8 mouse cellular contexts compared by ENCODE assay signal in genomic region chr1:173367356-173368046, GRCm38 (mm10). TPM values are rescaled to one million over a fixed set of nuclear protein-coding genes. Genes with fewer than 3 reads are reported as not detected.
DNase-seq lines count a peak whose midpoint lies in the region; ATAC-seq and TF ChIP-seq lines count a peak whose summit lies in the region.

Gene Cadm3 (minus strand): TSS chr1:173367695.

- peak within 1 kb of the TSS; percentile 89 for H3K27ac ChIP-seq in cerebellum, adult 2 months (ENCODE audit: insufficient read depth, low read length)
- H3K27ac ChIP-seq in forebrain, embryonic 16.5 days (ENCODE audit: low read length) = peak within 1 kb of the TSS; percentile 89
- peak within 1 kb of the TSS; percentile 87 for H3K27ac ChIP-seq in hindbrain, embryonic 12.5 days
- H3K27ac ChIP-seq in limb, embryonic 11.5 days (replicated peaks; ENCODE audit: low read depth, low read length) = no peak within 1 kb of the TSS
- H3K27ac ChIP-seq in olfactory bulb, adult 2 months (ENCODE audit: insufficient read depth, low read depth, low read length) = peak within 1 kb of the TSS; percentile 86

- ATAC-seq in forebrain, embryonic 16.5 days = peak; percentile 89
- ATAC-seq in hindbrain, embryonic 12.5 days (ENCODE audit: low FRiP score) = peak; percentile 87
- ATAC-seq in limb, embryonic 11.5 days (ENCODE audit: insufficient number of reproducible peaks, low FRiP score, low TSS enrichment, low read depth) = peak; percentile 60

- TF ChIP-seq POLR2A in cerebellum, adult 2 months (IDR thresholded peaks at IDR 0.05; ENCODE audit: borderline replicate concordance, insufficient read depth, low read length) = peak; percentile 87
- peak; percentile 98 for TF ChIP-seq POLR2A in olfactory bulb, adult 2 months (IDR thresholded peaks at IDR 0.05; ENCODE audit: insufficient read depth, low read depth, low read length)

- peak within 1 kb of the TSS; percentile 92 for H3K4me3 ChIP-seq in cerebellum, adult 2 months (replicated peaks; ENCODE audit: insufficient read depth, low read depth, low read length)
- H3K4me3 ChIP-seq in forebrain, embryonic 16.5 days (replicated peaks; ENCODE audit: low read length) = peak within 1 kb of the TSS; percentile 99
- H3K4me3 ChIP-seq in hindbrain, embryonic 12.5 days = peak within 1 kb of the TSS; percentile 87
- H3K4me3 ChIP-seq in limb, embryonic 11.5 days (ENCODE audit: low read depth, low read length) = peak within 1 kb of the TSS; percentile 52
- H3K4me3 ChIP-seq in olfactory bulb, adult 2 months (ENCODE audit: insufficient read depth, low read depth, low read length) = peak within 1 kb of the TSS; percentile 98

- no peaks in the 10 kb centered on the region for H3K27me3 ChIP-seq in cerebellum, adult 2 months (ENCODE audit: control insufficient read depth, insufficient read depth, low read length)
- no peaks in the 10 kb centered on the region for H3K27me3 ChIP-seq in forebrain, embryonic 16.5 days (replicated peaks; ENCODE audit: control insufficient read depth, insufficient read depth, low read length)
- H3K27me3 ChIP-seq in hindbrain, embryonic 12.5 days = no peaks in the 10 kb centered on the region
- H3K27me3 ChIP-seq in limb, embryonic 11.5 days (ENCODE audit: control insufficient read depth, insufficient read depth, low read length) = peaks cover 33% of the 10 kb centered on the region

- no peak for TF ChIP-seq CTCF in cerebellum, adult 2 months (IDR thresholded peaks at IDR 0.05; ENCODE audit: borderline replicate concordance, insufficient read depth, low read depth, low read length)
- TF ChIP-seq CTCF in olfactory bulb, adult 2 months (IDR thresholded peaks at IDR 0.05; ENCODE audit: insufficient read depth, low read depth, low read length) = no peak

- no peaks in the 10 kb centered on the region for H3K9me3 ChIP-seq in forebrain, embryonic 16.5 days (ENCODE audit: control insufficient read depth, low read length)
- H3K9me3 ChIP-seq in hindbrain, embryonic 12.5 days (replicated peaks) = no peaks in the 10 kb centered on the region
- no peaks in the 10 kb centered on the region for H3K9me3 ChIP-seq in limb, embryonic 11.5 days (ENCODE audit: control insufficient read depth, low read length)

- peak; percentile 16 to 26 for DNase-seq in heart, adult 18-20 months
- DNase-seq in heart, adult 8-10 months (ENCODE audit: low spot score) = no peak
- DNase-seq in cerebellum, adult 2 months = peak; percentile 89 to 94
- peak; percentile 51 for DNase-seq in limb, embryonic 11.5 days (ENCODE audit: low spot score)
- no peak for DNase-seq in B cell, adult 2 months

- H3K36me3 ChIP-seq in forebrain, embryonic 16.5 days (ENCODE audit: control insufficient read depth, insufficient read depth) = no peaks in the 10 kb centered on the region
- H3K36me3 ChIP-seq in hindbrain, embryonic 12.5 days = no peaks in the 10 kb centered on the region
- no peaks in the 10 kb centered on the region for H3K36me3 ChIP-seq in limb, embryonic 11.5 days (ENCODE audit: control insufficient read depth, insufficient read depth, low read length)

- peak within 1 kb of the TSS; percentile 96 for H3K9ac ChIP-seq in forebrain, embryonic 16.5 days (replicated peaks; ENCODE audit: low read depth, low read length)
- H3K9ac ChIP-seq in hindbrain, embryonic 12.5 days = peak within 1 kb of the TSS; percentile 94
- H3K9ac ChIP-seq in limb, embryonic 11.5 days (ENCODE audit: low read length) = peak within 1 kb of the TSS; percentile 34

- 2% methylated on average over 46 of the region's 46 CpGs for WGBS in cerebellum, adult 2 months
- WGBS in forebrain, embryonic 16.5 days = 0% methylated on average over 28 of the region's 46 CpGs
- WGBS in hindbrain, embryonic 12.5 days = under 1% methylated on average over 41 of the region's 46 CpGs
- WGBS in limb, embryonic 11.5 days = 1% methylated on average over 37 of the region's 46 CpGs
- under 1% methylated on average over 46 of the region's 46 CpGs for whole genome bisulfite sequencing in olfactory bulb, adult 2 months

- H3K4me2 ChIP-seq in forebrain, embryonic 16.5 days (ENCODE audit: low read length) = peak within 1 kb of the TSS; percentile 79
- peak within 1 kb of the TSS; percentile 83 for H3K4me2 ChIP-seq in hindbrain, embryonic 12.5 days (replicated peaks)
- peak within 1 kb of the TSS; percentile 92 for H3K4me2 ChIP-seq in limb, embryonic 11.5 days (ENCODE audit: low read depth, severe bottlenecking)

- H3K4me1 ChIP-seq in cerebellum, adult 2 months (ENCODE audit: control insufficient read depth, insufficient read depth, low read length) = peaks cover 28% of the 10 kb centered on the region
- peaks cover 27% of the 10 kb centered on the region for H3K4me1 ChIP-seq in forebrain, embryonic 16.5 days (replicated peaks; ENCODE audit: control insufficient read depth, insufficient read depth, low read length)
- peaks cover 15% of the 10 kb centered on the region for H3K4me1 ChIP-seq in hindbrain, embryonic 12.5 days
- H3K4me1 ChIP-seq in limb, embryonic 11.5 days (ENCODE audit: control insufficient read depth, insufficient read depth, low read length) = peaks cover 5% of the 10 kb centered on the region
- H3K4me1 ChIP-seq in olfactory bulb, adult 2 months (ENCODE audit: control insufficient read depth, insufficient read depth, low read length) = peaks cover 13% of the 10 kb centered on the region

RNA-seq across cellular contexts. Expression of gene Cadm3, which starts in this region (rescaled TPM):
- 1 to 10 TPM; 2.1 to 2.3 TPM for total RNA-seq in heart, adult 18-20 months (2021)
- total RNA-seq in heart, adult 8-10 months (2022) = 1 to 10 TPM; 1.8 to 2.8 (median 2.6) TPM
- polyA plus RNA-seq in cerebellum, adult 2 months (2012; rRNA removed) = 979 and 1,062 TPM in 2 replicates
- polyA plus RNA-seq in forebrain, embryonic 16.5 days (2015; fragmentation: Nextera tagmentation; extraction: Ambion mirVana) = 33.8 and 47.1 TPM in 2 replicates
- 20.1 and 25.7 TPM in 2 replicates for polyA plus RNA-seq in hindbrain, embryonic 12.5 days (2016; fragmentation: Nextera tagmentation; extraction: Ambion mirVana)
- 1.1 and 1.4 TPM in 2 replicates for polyA plus RNA-seq in limb, embryonic 11.5 days (2014; fragmentation: Nextera tagmentation; extraction: Ambion mirVana)
- 88.8 TPM in 1 of 2 replicates, not detected in the other for polyA plus RNA-seq in olfactory bulb, adult 2 months (2012; ENCODE audit: insufficient read depth, insufficient read length, low replicate concordance, missing spikeins)

Comparison
In these comparisons a context has a peak if more than half of its experiments do, and no peak if none do; other contexts are left out.
1. DNase-seq: peak in heart, adult 18-20 months (2 of 2), cerebellum, adult 2 months (2 of 2) and limb, embryonic 11.5 days (single experiment); none in heart, adult 8-10 months (single experiment) and B cell, adult 2 months (0 of 2).
2. H3K9ac ChIP-seq: peak in every context shown above with its lines; median percentile 96 in forebrain, embryonic 16.5 days; 94 in hindbrain, embryonic 12.5 days; 34 in limb, embryonic 11.5 days.
3. Peak in every context shown above with its lines, with median percentiles within 50 percentile points of each other: H3K4me3 ChIP-seq, ATAC-seq and H3K4me2 ChIP-seq.